Mouse (Mus musculus) kidney, embryonic 16.5 days (tissue): ENCODE data around the gene Sbds. TPM values are rescaled to one million over a fixed set of nuclear protein-coding genes. Genes with fewer than 3 reads are reported as not detected.

Experiments
- ATAC-seq: fragments of 200-750 bp; cut with Nextera tagmentation; 2 replicates; pipeline ENCODE4 v1.8.0; 2017; ENCODE audit warnings: moderate TSS enrichment; ENCODE audit not compliant: low FRiP score, low TSS enrichment
- H3K27ac ChIP-seq: fragments of 300-500 bp; sonication (generic); 2 replicates; pipeline ENCODE4 v1.5.1; 2014; ENCODE audit warnings: low read length
- H3K27me3 ChIP-seq: fragments of 300-500 bp; sonication (generic); 2 replicates; pipeline ENCODE4 v1.6.1; 2014; ENCODE audit warnings: low read length, control low read depth, mixed read lengths; ENCODE audit not compliant: insufficient read depth
- H3K36me3 ChIP-seq: fragments of 300-500 bp; sonication (generic); 2 replicates; pipeline ENCODE4 v1.6.1; 2014; ENCODE audit warnings: low read length, control low read depth, mixed read lengths; ENCODE audit not compliant: insufficient read depth
- H3K4me1 ChIP-seq: fragments of 300-500 bp; sonication (generic); 2 replicates; pipeline ENCODE4 v1.6.1; 2014; ENCODE audit warnings: low read length, control low read depth, mixed read lengths; ENCODE audit not compliant: insufficient read depth
- H3K4me2 ChIP-seq: fragments of 300-500 bp; sonication (generic); replicated peaks from 2 replicates; pipeline ENCODE4 v1.6.1; 2014; ENCODE audit warnings: low read depth, low read length
- H3K4me3 ChIP-seq: fragments of 300-500 bp; sonication (generic); 2 replicates; pipeline ENCODE4 v1.5.1; 2014; ENCODE audit warnings: mild to moderate bottlenecking, low read length
- H3K9ac ChIP-seq: fragments of 300-500 bp; sonication (generic); replicated peaks from 2 replicates; pipeline ENCODE4 v1.6.1; 2014; ENCODE audit warnings: low read length
- H3K9me3 ChIP-seq: fragments of 300-500 bp; sonication (generic); 2 replicates; pipeline ENCODE4 v1.6.1; 2016; ENCODE audit warnings: low read length, control low read depth
- WGBS: fragments of 180-500 bp; shearing (Covaris S2); extraction: QIAGEN DNeasy Blood & Tissue Kit; methylation state at CpG from one replicate; pipeline ENCODE4 v1.1.7; 2014; 5-methylcytosine and 5-hydroxymethylcytosine counted together
- polyA plus RNA-seq: library from polyadenylated mRNA; unstranded; fragments of >200 nt; fragmentation: Nextera tagmentation; extraction: Ambion mirVana; gene quantifications from 2 replicates; pipeline ENCODE4 v1.2.1, GENCODE M21; 2015

The Sbds gene
- polyA plus RNA-seq, 1 experiment from 2014 or later: 72.2 TPM

GRCm38 (mm10) chr5:130236302-130236701, 19.0 kb downstream of the Sbds start:
- H3K4me2 ChIP-seq: no peak overlapping the region
- H3K9me3 ChIP-seq: no peaks in the 10 kb centered on the region
- WGBS: 91% methylated on average over 8 of the region's 8 CpGs
- H3K36me3 ChIP-seq: peaks cover 86% of the 10 kb centered on the region
- H3K4me1 ChIP-seq: no peaks in the 10 kb centered on the region
- no peaks in the 10 kb centered on the region for H3K27me3 ChIP-seq
- H3K4me3 ChIP-seq: no peak overlapping the region
- no peak for ATAC-seq
- H3K9ac ChIP-seq: no peak overlapping the region
- no peak overlapping the region for H3K27ac ChIP-seq

DNA sequence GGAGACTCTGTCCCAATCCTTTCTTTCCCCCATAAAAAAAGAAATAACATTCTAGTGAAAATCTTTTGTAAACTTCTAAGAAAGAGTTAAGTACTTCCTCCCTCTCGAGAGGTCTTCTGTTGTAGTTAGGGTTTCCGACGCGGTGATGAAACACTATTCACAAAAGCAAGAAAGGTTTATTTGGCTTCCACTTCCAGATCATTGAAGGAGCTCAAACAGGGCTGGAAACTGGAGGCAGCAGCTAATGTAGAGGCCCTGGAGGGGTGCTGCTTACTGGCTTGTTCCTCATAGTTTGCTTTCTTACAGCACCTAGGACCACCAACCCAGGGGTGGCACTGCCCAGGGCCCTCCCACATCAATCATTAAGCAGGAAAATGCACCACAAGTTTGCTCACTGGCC, 27.2 kb downstream of the Sbds start:
- peaks cover 18% of the 10 kb centered on the region for H3K4me1 ChIP-seq
- peaks cover 25% of the 10 kb centered on the region for H3K36me3 ChIP-seq
- no peak overlapping the region for H3K27ac ChIP-seq
- no peaks in the 10 kb centered on the region for H3K9me3 ChIP-seq
- no peak overlapping the region for H3K9ac ChIP-seq
- 56% methylated on average over 4 of the region's 4 CpGs for WGBS
- H3K4me2 ChIP-seq: no peak overlapping the region
- ATAC-seq: no peak
- H3K4me3 ChIP-seq: no peak overlapping the region
- no peaks in the 10 kb centered on the region for H3K27me3 ChIP-seq

- WGBS: 88% methylated on average over 3 of the region's 3 CpGs
- Histone ChIP-seq H3K27ac (no peak overlapping the region), H3K27me3 (no peaks in the 10 kb centered on the region), H3K4me1 (peaks cover 21% of the 10 kb centered on the region), H3K9me3 (no peaks in the 10 kb centered on the region), H3K4me2 (no peak overlapping the region), H3K4me3 (no peak overlapping the region), H3K9ac (no peak overlapping the region), H3K36me3 (peaks cover 14% of the 10 kb centered on the region)
- ATAC-seq: no peak
Measured at GRCm38 (mm10) chr5:130226790-130227189, 28.5 kb downstream of the Sbds start.

GRCm38 (mm10) chr5:130222146-130223004, 33.0 kb downstream of the Sbds start:
- peak; percentile 86 for ATAC-seq
- H3K9me3 ChIP-seq: no peaks in the 10 kb centered on the region
- under 1% methylated on average over 79 of the region's 88 CpGs for WGBS

DNA sequence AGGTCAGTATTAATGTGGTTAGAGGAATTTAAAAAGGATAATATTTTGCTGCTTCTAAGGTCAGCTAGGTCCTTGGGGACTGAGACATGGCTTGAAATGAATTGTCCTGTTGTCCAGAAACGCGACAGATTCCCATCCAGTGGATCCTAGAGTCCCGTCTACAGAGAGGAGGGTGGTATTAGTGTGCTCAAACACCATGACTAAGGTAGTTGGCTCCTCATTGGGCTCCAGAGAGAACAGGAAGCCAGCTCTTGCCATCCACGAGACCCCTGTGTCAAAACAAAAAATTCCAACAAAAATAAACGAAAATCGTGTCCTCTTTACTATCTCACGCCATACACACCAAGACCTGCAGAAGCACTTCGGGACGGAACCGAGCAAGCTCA, 33.6 kb downstream of the Sbds start:
- peak overlapping the region; percentile 88 for H3K27ac ChIP-seq
- H3K27me3 ChIP-seq: no peaks in the 10 kb centered on the region
- H3K4me1 ChIP-seq: peaks cover 20% of the 10 kb centered on the region
- 0 out of 2 replicates have a peak, but pooled peaks cover 5% of the 10 kb centered on the region for H3K36me3 ChIP-seq
- H3K4me3 ChIP-seq: peak overlapping the region; percentile 97
- peak overlapping the region; percentile 97 for H3K9ac ChIP-seq
- H3K4me2 ChIP-seq: peak overlapping the region; percentile 87
- ATAC-seq: peak; percentile 47; the same call in 1 of the 2 replicates
- H3K9me3 ChIP-seq: no peaks in the 10 kb centered on the region
- WGBS: 0% methylated on average over 10 of the region's 10 CpGs

More at GRCm38 (mm10) chr5:130222146-130223004, 33.0 kb downstream of the Sbds start:
- Histone ChIP-seq H3K36me3 (0 out of 2 replicates have a peak, but pooled peaks cover 5% of the 10 kb centered on the region), H3K4me2 (peak overlapping the region; percentile 87), H3K4me1 (peaks cover 22% of the 10 kb centered on the region), H3K27ac (peak overlapping the region; percentile 88), H3K9ac (peak overlapping the region; percentile 97), H3K4me3 (peak overlapping the region; percentile 97), H3K27me3 (no peaks in the 10 kb centered on the region)

GRCm38 (mm10) chr5:130221316-130221715, 34.0 kb downstream of the Sbds start:
- Histone ChIP-seq H3K4me3 (peak overlapping the region; percentile 97), H3K9me3 (no peaks in the 10 kb centered on the region), H3K4me1 (peaks cover 17% of the 10 kb centered on the region), H3K27me3 (no peaks in the 10 kb centered on the region), H3K4me2 (peak overlapping the region; percentile 87), H3K36me3 (0 out of 2 replicates have a peak, but pooled peaks cover 5% of the 10 kb centered on the region), H3K27ac (peak overlapping the region; percentile 88), H3K9ac (peak overlapping the region; percentile 97)
- ATAC-seq: no peak
- WGBS: 46% methylated on average over 2 of the region's 2 CpGs

GRCm38 (mm10) chr5:130218336-130218735, 37.0 kb downstream of the Sbds start:
- no peak for ATAC-seq
- Histone ChIP-seq H3K36me3 (peaks cover 7% of the 10 kb centered on the region; the same call in 1 of the 2 replicates), H3K4me2 (no peak overlapping the region), H3K9ac (no peak overlapping the region), H3K27me3 (no peaks in the 10 kb centered on the region), H3K4me1 (peaks cover 11% of the 10 kb centered on the region), H3K9me3 (no peaks in the 10 kb centered on the region), H3K4me3 (no peak overlapping the region), H3K27ac (no peak overlapping the region)
- 86% methylated on average over 5 of the region's 5 CpGs for WGBS

- 89% methylated on average over 4 of the region's 4 CpGs for WGBS
- H3K4me1 ChIP-seq: peaks cover 6% of the 10 kb centered on the region; the same call in 1 of the 2 replicates
- no peak overlapping the region for H3K4me2 ChIP-seq
- no peaks in the 10 kb centered on the region for H3K27me3 ChIP-seq
- H3K27ac ChIP-seq: no peak overlapping the region
- no peak overlapping the region for H3K9ac ChIP-seq
- no peak for ATAC-seq
- no peak overlapping the region for H3K4me3 ChIP-seq
- H3K9me3 ChIP-seq: no peaks in the 10 kb centered on the region
- peaks cover 13% of the 10 kb centered on the region for H3K36me3 ChIP-seq
Measured at GRCm38 (mm10) chr5:130217406-130217805, 37.9 kb downstream of the Sbds start.

GRCm38 (mm10) chr5:130216781-130217180, 38.5 kb downstream of the Sbds start, which contains the start of gene Tmem248:
Gene Tmem248 (plus strand): TSS chr5:130217081.
- H3K4me3 ChIP-seq: no peak within 1 kb of the TSS
- no peak within 1 kb of the TSS for H3K4me2 ChIP-seq
- no peaks in the 10 kb centered on the region for H3K9me3 ChIP-seq
- H3K36me3 ChIP-seq: peaks cover 18% of the 10 kb centered on the region
- no peak within 1 kb of the TSS for H3K9ac ChIP-seq
- H3K27ac ChIP-seq: no peak within 1 kb of the TSS
- ATAC-seq: no peak
- WGBS: 84% methylated on average over 7 of the region's 7 CpGs
- H3K4me1 ChIP-seq: peaks cover 6% of the 10 kb centered on the region; the same call in 1 of the 2 replicates
- no peaks in the 10 kb centered on the region for H3K27me3 ChIP-seq

DNA sequence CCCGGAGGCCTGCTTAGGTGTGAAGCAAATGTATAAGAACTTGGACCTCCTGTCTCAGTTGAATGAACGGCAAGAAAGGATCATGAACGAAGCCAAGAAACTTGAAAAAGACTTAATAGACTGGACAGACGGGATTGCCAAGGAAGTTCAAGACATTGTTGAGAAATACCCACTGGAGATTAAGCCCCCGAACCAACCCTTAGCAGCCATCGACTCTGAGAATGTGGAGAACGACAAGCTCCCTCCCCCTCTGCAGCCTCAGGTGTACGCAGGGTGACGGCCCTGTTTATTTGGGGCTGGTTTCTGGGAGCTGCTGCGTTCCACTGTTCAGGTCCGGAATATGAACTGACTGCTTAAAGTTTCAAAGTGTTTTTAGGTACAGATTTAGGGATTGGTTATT, 42.4 kb downstream of the Sbds start:
- peaks cover 49% of the 10 kb centered on the region for H3K36me3 ChIP-seq
- H3K9ac ChIP-seq: no peak overlapping the region
- no peak overlapping the region for H3K4me2 ChIP-seq
- no peaks in the 10 kb centered on the region for H3K9me3 ChIP-seq
- H3K27me3 ChIP-seq: no peaks in the 10 kb centered on the region
- ATAC-seq: no peak
- H3K4me1 ChIP-seq: no peaks in the 10 kb centered on the region
- no peak overlapping the region for H3K27ac ChIP-seq
- 85% methylated on average over 11 of the region's 11 CpGs for WGBS
- no peak overlapping the region for H3K4me3 ChIP-seq
